Mouse (Mus musculus) hindbrain, embryonic 15.5 days (tissue): Measurements from ENCODE around the gene Pip5k1a. TPM values are rescaled to one million over a fixed set of nuclear protein-coding genes. Genes with fewer than 3 reads are reported as not detected.
A peak's percentile ranks its signal among the peaks of the same experiment; 100 is the strongest.
"Not testable (repeated sequence)": the region's sequence is repeated elsewhere in the genome, so short reads cannot be mapped to it uniquely, and the experiment has no call there.

Source experiments
- ATAC-seq: fragments of 200-750 bp; cut with Nextera tagmentation; 2 replicates; pipeline ENCODE4 v1.8.0; 2017; ENCODE audit warnings: low read depth, moderate number of reproducible peaks, moderate TSS enrichment; ENCODE audit not compliant: low FRiP score
- H3K27ac ChIP-seq: fragments of 300-500 bp; sonication (generic); replicated peaks from 2 replicates; pipeline ENCODE4 v1.5.1; 2015; ENCODE audit warnings: mild to moderate bottlenecking, inconsistent platforms
- H3K27me3 ChIP-seq: fragments of 300-500 bp; sonication (generic); 2 replicates; pipeline ENCODE4 v1.6.1; 2015; ENCODE audit warnings: control low read depth, inconsistent platforms
- H3K36me3 ChIP-seq: fragments of 300-500 bp; sonication (generic); 2 replicates; pipeline ENCODE4 v1.6.1; 2015; ENCODE audit warnings: control low read depth, inconsistent platforms
- H3K4me1 ChIP-seq: fragments of 300-500 bp; sonication (generic); replicated peaks from 2 replicates; pipeline ENCODE4 v1.6.1; 2015; ENCODE audit warnings: control low read depth, inconsistent platforms
- H3K4me2 ChIP-seq: fragments of 300-500 bp; sonication (generic); 2 replicates; pipeline ENCODE4 v1.6.1; 2015; ENCODE audit warnings: moderate library complexity, mild to moderate bottlenecking, inconsistent platforms
- H3K4me3 ChIP-seq: fragments of 300-500 bp; sonication (generic); 2 replicates; pipeline ENCODE4 v1.5.1; 2015; ENCODE audit warnings: mild to moderate bottlenecking, inconsistent platforms
- H3K9ac ChIP-seq: fragments of 300-500 bp; sonication (generic); 2 replicates; pipeline ENCODE4 v1.6.1; 2015; ENCODE audit warnings: inconsistent platforms
- H3K9me3 ChIP-seq: fragments of 300-500 bp; sonication (generic); 2 replicates; pipeline ENCODE4 v1.6.1; 2016; ENCODE audit warnings: control low read depth, inconsistent platforms
- WGBS: fragments of 180-500 bp; shearing (Covaris S2); methylation state at CpG from one replicate; pipeline ENCODE4 v1.1.7; 2015; 5-methylcytosine and 5-hydroxymethylcytosine counted together
- polyA plus RNA-seq: library from polyadenylated mRNA; unstranded; fragments of >200 nt; fragmentation: Nextera tagmentation; extraction: Ambion mirVana; gene quantifications from 2 replicates; pipeline ENCODE4 v1.2.1, GENCODE M21; 2015

Gene Pip5k1a
- polyA plus RNA-seq, 1 experiment from 2014 or later = 15.2 TPM

- H3K27me3 ChIP-seq = no peaks in the 10 kb centered on the region
- H3K4me1 ChIP-seq = peaks cover 23% of the 10 kb centered on the region
- H3K36me3 ChIP-seq = peaks cover 12% of the 10 kb centered on the region
- ATAC-seq = no peak
- H3K9me3 ChIP-seq = no peaks in the 10 kb centered on the region
- H3K4me2 ChIP-seq = peak overlapping the region; percentile 62
- 37% methylated on average over 6 of the region's 6 CpGs for WGBS
- H3K27ac ChIP-seq = no peak overlapping the region
- peak overlapping the region; percentile 37 for H3K4me3 ChIP-seq
- peak overlapping the region; percentile 31; the same call in 1 of the 2 replicates for H3K9ac ChIP-seq
These were observed 28.3 kb upstream of the Pip5k1a start for GRCm38 (mm10) chr3:95135023-95135422.

- not testable (repeated sequence) for H3K9ac ChIP-seq, H3K9me3 ChIP-seq, H3K4me2 ChIP-seq, H3K27ac ChIP-seq, H3K27me3 ChIP-seq
- peak; percentile 49 for ATAC-seq
- Histone ChIP-seq H3K4me3 (peak overlapping the region; percentile 54; the same call in 1 of the 2 replicates), H3K4me1 (peaks cover 23% of the 10 kb centered on the region), H3K36me3 (peaks cover 16% of the 10 kb centered on the region)
- WGBS = no CpG with 5 or more reads among the region's 12 CpGs
These were observed 27.4 kb upstream of the Pip5k1a start for GRCm38 (mm10) chr3:95134133-95134532.

- Histone ChIP-seq H3K9me3 (no peaks in the 10 kb centered on the region), H3K4me3 (peak within 1 kb of the TSS; percentile 54), H3K27me3 (no peaks in the 10 kb centered on the region), H3K27ac (peak within 1 kb of the TSS; percentile 81), H3K4me1 (peaks cover 23% of the 10 kb centered on the region), H3K9ac (peak within 1 kb of the TSS; percentile 68), H3K36me3 (peaks cover 17% of the 10 kb centered on the region), H3K4me2 (peak within 1 kb of the TSS; percentile 87)
- WGBS = 0% methylated on average over 20 of the region's 20 CpGs
- ATAC-seq = peak; percentile 96
These were observed 27.0 kb upstream of the Pip5k1a start, which contains the start of the genes Scnm1 and Lysmd1 for GRCm38 (mm10) chr3:95133680-95134101. Gene Scnm1, minus strand, starts transcription at chr3:95134011. Gene Lysmd1, plus strand, starts transcription at chr3:95134088.

- peak overlapping the region; percentile 87 for H3K4me2 ChIP-seq
- peak overlapping the region; percentile 81 for H3K27ac ChIP-seq
- H3K9ac ChIP-seq = peak overlapping the region; percentile 68
- H3K36me3 ChIP-seq = peaks cover 17% of the 10 kb centered on the region
- ATAC-seq = no peak; the same call in 1 of the 2 replicates
- H3K9me3 ChIP-seq = no peaks in the 10 kb centered on the region
- peak overlapping the region; percentile 54 for H3K4me3 ChIP-seq
- WGBS = 59% methylated on average over 11 of the region's 11 CpGs
- H3K4me1 ChIP-seq = peaks cover 23% of the 10 kb centered on the region
- H3K27me3 ChIP-seq = no peaks in the 10 kb centered on the region
These were observed 26.4 kb upstream of the Pip5k1a start for GRCm38 (mm10) chr3:95133176-95133575.

GRCm38 (mm10) chr3:95132389-95132788 lies 25.7 kb upstream of the Pip5k1a start:
- H3K27ac ChIP-seq, H3K4me2 ChIP-seq, ATAC-seq, H3K27me3 ChIP-seq, H3K9ac ChIP-seq, H3K9me3 ChIP-seq, H3K4me3 ChIP-seq: not testable (repeated sequence)
- WGBS = 93% methylated on average over 2 of the region's 2 CpGs
- peaks cover 17% of the 10 kb centered on the region for H3K36me3 ChIP-seq
- peaks cover 23% of the 10 kb centered on the region for H3K4me1 ChIP-seq

GRCm38 (mm10) chr3:95130081-95130480 lies 23.4 kb upstream of the Pip5k1a start:
- Histone ChIP-seq H3K27ac (no peak overlapping the region), H3K9me3 (no peaks in the 10 kb centered on the region), H3K27me3 (no peaks in the 10 kb centered on the region), H3K4me3 (no peak overlapping the region), H3K9ac (no peak overlapping the region), H3K4me1 (peaks cover 13% of the 10 kb centered on the region), H3K4me2 (no peak overlapping the region), H3K36me3 (peaks cover 17% of the 10 kb centered on the region)
- 87% methylated on average over 5 of the region's 5 CpGs for WGBS
- ATAC-seq = no peak

- Histone ChIP-seq H3K4me2 (no peak overlapping the region), H3K4me3 (no peak overlapping the region), H3K4me1 (peaks cover 18% of the 10 kb centered on the region), H3K9ac (no peak overlapping the region), H3K36me3 (peaks cover 17% of the 10 kb centered on the region), H3K27me3 (no peaks in the 10 kb centered on the region), H3K9me3 (no peaks in the 10 kb centered on the region), H3K27ac (no peak overlapping the region)
- ATAC-seq = no peak
- WGBS = 39% methylated on average over 6 of the region's 6 CpGs
These were observed 22.5 kb upstream of the Pip5k1a start for GRCm38 (mm10) chr3:95129226-95129651.

- Histone ChIP-seq H3K9me3 (no peaks in the 10 kb centered on the region), H3K4me2 (no peak overlapping the region), H3K27me3 (no peaks in the 10 kb centered on the region), H3K27ac (0 out of 2 replicates have a peak overlapping the region, but pooled peaks have one; percentile 10), H3K4me3 (no peak overlapping the region), H3K9ac (no peak overlapping the region), H3K4me1 (peaks cover 10% of the 10 kb centered on the region; the same call in 1 of the 2 replicates), H3K36me3 (peaks cover 36% of the 10 kb centered on the region)
- 28% methylated on average over 5 of the region's 5 CpGs for WGBS
- no peak for ATAC-seq
These were observed 18.2 kb upstream of the Pip5k1a start for GRCm38 (mm10) chr3:95124972-95125371.

GRCm38 (mm10) chr3:95124246-95124645 lies 17.5 kb upstream of the Pip5k1a start, which contains the start of gene Tmod4:
Gene Tmod4, plus strand, starts transcription at chr3:95124476.
- Histone ChIP-seq H3K36me3 (peaks cover 36% of the 10 kb centered on the region), H3K4me3 (no peak within 1 kb of the TSS), H3K4me1 (peaks cover 10% of the 10 kb centered on the region; the same call in 1 of the 2 replicates), H3K9ac (no peak within 1 kb of the TSS), H3K4me2 (no peak within 1 kb of the TSS), H3K27me3 (no peaks in the 10 kb centered on the region), H3K9me3 (no peaks in the 10 kb centered on the region), H3K27ac (0 out of 2 replicates have a peak within 1 kb of the TSS, but pooled peaks have one; percentile 10)
- WGBS = 61% methylated on average over 6 of the region's 6 CpGs
- ATAC-seq = no peak

GRCm38 (mm10) chr3:95121580-95121979 lies 14.8 kb upstream of the Pip5k1a start:
- Histone ChIP-seq H3K4me2 (no peak overlapping the region), H3K27ac (no peak overlapping the region), H3K27me3 (no peaks in the 10 kb centered on the region), H3K4me1 (peaks cover 10% of the 10 kb centered on the region; the same call in 1 of the 2 replicates), H3K4me3 (no peak overlapping the region), H3K36me3 (peaks cover 53% of the 10 kb centered on the region), H3K9ac (no peak overlapping the region), H3K9me3 (no peaks in the 10 kb centered on the region)
- no peak for ATAC-seq
- WGBS = 83% methylated on average over 6 of the region's 6 CpGs

GRCm38 (mm10) chr3:95117751-95118150 lies 11.0 kb upstream of the Pip5k1a start:
- Histone ChIP-seq H3K9ac (no peak overlapping the region), H3K36me3 (peaks cover 62% of the 10 kb centered on the region), H3K9me3 (no peaks in the 10 kb centered on the region), H3K4me3 (no peak overlapping the region), H3K4me2 (no peak overlapping the region), H3K4me1 (peaks cover 4% of the 10 kb centered on the region; the same call in 1 of the 2 replicates), H3K27ac (no peak overlapping the region), H3K27me3 (no peaks in the 10 kb centered on the region)
- 93% methylated on average over 2 of the region's 2 CpGs for WGBS
- ATAC-seq = no peak

GRCm38 (mm10) chr3:95112760-95113159 lies 6.0 kb upstream of the Pip5k1a start:
- Histone ChIP-seq H3K36me3 (peaks cover 19% of the 10 kb centered on the region), H3K4me2 (peak overlapping the region; percentile 54; the same call in 1 of the 2 replicates), H3K4me1 (peaks cover 15% of the 10 kb centered on the region), H3K9me3 (no peaks in the 10 kb centered on the region), H3K27me3 (no peaks in the 10 kb centered on the region), H3K9ac (0 out of 2 replicates have a peak overlapping the region, but pooled peaks have one; percentile 36), H3K4me3 (no peak overlapping the region; the same call in 1 of the 2 replicates), H3K27ac (no peak overlapping the region)
- ATAC-seq = no peak
- 72% methylated on average over 1 of the region's 1 CpGs for WGBS
